Mouse (Mus musculus) cerebellum, adult 2 months (tissue): ENCODE measurements at regions not wholly inside any gene's neighbourhood (a gene's known extent, or its start where the extent isn't known, plus 50 kb on each side); places are given as distances from the start of the nearest gene placed in this dataset.

Source experiments
- DNase-seq, 2 experiments: peaks; one replicate each; pipeline ENCODE4 v3.0.0; 2021
- H3K27ac ChIP-seq: fragments of 200-500 bp; 2 replicates; pipeline ENCODE4 v1.5.1; 2012; ENCODE audit warnings: low read length, control low read depth, inconsistent platforms; ENCODE audit not compliant: insufficient read depth
- H3K27me3 ChIP-seq: fragments of 200-500 bp; 2 replicates; pipeline ENCODE4 v1.6.1; 2012; ENCODE audit warnings: inconsistent platforms, mild to moderate bottlenecking, low read length, moderate library complexity; ENCODE audit not compliant: control insufficient read depth, insufficient read depth
- H3K4me1 ChIP-seq: fragments of 200-500 bp; 2 replicates; pipeline ENCODE4 v1.6.1; 2011; ENCODE audit warnings: low read length; ENCODE audit not compliant: control insufficient read depth, insufficient read depth
- H3K4me3 ChIP-seq: fragments of 200-500 bp; replicated peaks from 2 replicates; pipeline ENCODE3; 2011; ENCODE audit warnings: mild to moderate bottlenecking, low read depth, low read length, control low read depth; ENCODE audit not compliant: insufficient read depth
- CTCF ChIP-seq: fragments of 200-500 bp; IDR thresholded peaks from 2 replicates; pipeline ENCODE4 v1.5.1; 2011; ENCODE audit warnings: low read depth, mild to moderate bottlenecking, control low read depth, low read length, moderate library complexity, borderline replicate concordance; ENCODE audit not compliant: insufficient read depth
- POLR2A ChIP-seq: fragments of 200-500 bp; IDR thresholded peaks from 2 replicates; pipeline ENCODE4 v1.6.1; 2011; ENCODE audit warnings: low read length, control low read depth, borderline replicate concordance; ENCODE audit not compliant: insufficient read depth
- WGBS: fragments of 180-500 bp; shearing (Covaris S2); methylation state at CpG from one replicate; pipeline ENCODE4 v1.1.7; 2018; 5-methylcytosine and 5-hydroxymethylcytosine counted together

DNA sequence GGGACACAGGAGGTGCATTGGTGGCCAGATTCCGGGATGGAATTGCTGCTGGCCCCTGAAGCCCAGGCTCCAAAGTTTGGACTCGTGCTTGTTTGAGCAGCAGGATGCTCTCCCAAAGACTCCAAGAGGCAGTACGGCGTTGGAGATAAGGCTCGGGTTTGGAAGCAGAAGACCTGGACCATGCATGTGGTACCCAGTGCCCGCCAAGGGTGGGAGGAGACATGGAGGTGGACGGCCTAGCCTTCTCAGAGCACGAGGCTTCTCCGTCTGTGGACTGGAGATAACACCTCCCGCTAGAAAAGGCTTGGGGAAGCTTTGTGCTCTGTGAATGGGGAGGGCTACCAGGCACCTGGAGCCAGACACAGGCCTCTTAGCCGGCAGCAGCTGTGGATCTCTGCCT is 271.7 kb downstream of the Rps6kc1 start:
- Histone ChIP-seq H3K4me1 (no peaks in the 10 kb centered on the region), H3K27ac (no peak overlapping the region), H3K27me3 (no peaks in the 10 kb centered on the region), H3K4me3 (no peak overlapping the region)
- DNase-seq = no peak
- TF ChIP-seq CTCF (no peak), POLR2A (no peak)
- WGBS = 79% methylated on average over 11 of the region's 11 CpGs

- WGBS = 96% methylated on average over 2 of the region's 2 CpGs
- H3K4me1 ChIP-seq = no peaks in the 10 kb centered on the region
- H3K4me3 ChIP-seq = no peak overlapping the region
- H3K27ac ChIP-seq = no peak overlapping the region
- no peak for TF ChIP-seq CTCF
- TF ChIP-seq POLR2A = no peak
- DNase-seq = no peak
- no peaks in the 10 kb centered on the region for H3K27me3 ChIP-seq
Observed at GRCm38 (mm10) chr1:190634935-190635334, 276.6 kb downstream of the Rps6kc1 start.

DNA sequence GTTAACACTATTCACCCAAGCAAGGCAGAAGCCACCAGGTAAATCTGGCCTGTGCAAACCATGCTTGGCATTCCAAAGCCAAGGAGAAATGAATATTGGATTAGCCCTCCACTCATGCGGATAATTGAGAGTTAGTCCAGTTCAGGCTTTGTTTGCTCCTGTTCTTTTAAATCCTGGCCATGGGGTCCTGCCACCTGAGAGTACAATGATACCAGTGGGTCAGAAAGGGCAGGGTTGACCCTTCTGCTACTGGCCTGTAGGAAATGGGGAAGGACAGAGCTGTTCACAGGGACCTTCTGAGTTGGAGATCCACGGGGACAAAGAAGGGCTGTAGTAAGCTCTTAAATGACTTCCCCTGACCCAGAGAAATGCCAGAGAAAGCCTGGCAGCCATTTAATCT is 279.9 kb downstream of the Rps6kc1 start:
- 47% methylated on average over 2 of the region's 2 CpGs for whole genome bisulfite sequencing
- TF ChIP-seq POLR2A (no peak), CTCF (no peak)
- no peaks in the 10 kb centered on the region for H3K4me1 ChIP-seq
- no peak overlapping the region for H3K27ac ChIP-seq
- no peaks in the 10 kb centered on the region for H3K27me3 ChIP-seq
- no peak overlapping the region for H3K4me3 ChIP-seq
- DNase-seq = no peak

DNA sequence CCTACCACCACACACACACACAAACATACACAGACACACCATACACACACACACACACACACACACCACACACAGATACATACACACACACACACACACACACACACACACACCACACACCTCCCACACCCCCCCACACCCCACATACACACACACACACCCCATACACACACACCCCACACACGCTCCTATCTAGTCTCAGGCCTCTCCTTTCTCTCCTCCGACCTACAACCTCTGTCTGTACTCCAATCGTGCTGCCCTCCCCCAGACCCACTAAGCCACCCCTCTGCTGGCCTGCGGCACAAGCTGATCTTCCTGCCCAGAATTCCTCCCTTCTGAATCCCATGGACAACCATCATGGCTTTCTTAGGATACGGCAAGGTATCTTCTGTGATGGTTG is 281.4 kb downstream of the Rps6kc1 start:
- Histone ChIP-seq H3K4me1 (no peaks in the 10 kb centered on the region), H3K4me3 (no peak overlapping the region), H3K27me3 (no peaks in the 10 kb centered on the region), H3K27ac (no peak overlapping the region)
- TF ChIP-seq CTCF = no peak
- no peak for TF ChIP-seq POLR2A
- no peak for DNase-seq
- 92% methylated on average over 5 of the region's 5 CpGs for WGBS

DNA sequence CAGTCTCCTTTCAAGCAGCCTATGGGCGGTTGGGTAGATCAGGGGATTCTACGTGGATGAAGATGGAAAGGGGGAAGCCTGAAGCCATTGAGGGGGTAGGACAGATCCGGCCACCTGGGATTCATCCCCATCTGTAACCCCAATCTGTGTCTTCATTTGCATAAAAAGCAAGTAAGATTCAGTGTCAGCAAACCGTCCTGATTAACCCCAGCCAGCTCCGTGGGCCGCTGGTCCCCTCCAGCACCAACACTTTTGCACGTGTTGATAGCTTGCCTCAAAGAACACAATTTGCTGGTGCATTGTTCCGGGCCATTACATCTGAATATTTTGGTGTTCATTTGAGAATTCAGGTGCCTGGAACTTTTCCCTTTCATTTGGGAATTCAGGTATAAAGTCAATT is 287.7 kb downstream of the Rps6kc1 start:
- WGBS = 81% methylated on average over 8 of the region's 8 CpGs
- no peaks in the 10 kb centered on the region for H3K4me1 ChIP-seq

GRCm38 (mm10) chr1:190600425-190600824 is 311.1 kb downstream of the Rps6kc1 start:
- DNase-seq = no peak
- WGBS = 89% methylated on average over 3 of the region's 3 CpGs
- no peaks in the 10 kb centered on the region; the same call in 1 of the 2 replicates for H3K27me3 ChIP-seq
- no peaks in the 10 kb centered on the region for H3K4me1 ChIP-seq
- H3K27ac ChIP-seq = no peak overlapping the region
- TF ChIP-seq CTCF (no peak), POLR2A (no peak)
- no peak overlapping the region for H3K4me3 ChIP-seq

More for the DNA sequence above, 287.7 kb downstream of the Rps6kc1 start:
- no peaks in the 10 kb centered on the region for H3K27me3 ChIP-seq
- H3K27ac ChIP-seq = no peak overlapping the region
- no peak for DNase-seq
- no peak overlapping the region for H3K4me3 ChIP-seq
- no peak for TF ChIP-seq POLR2A
- TF ChIP-seq CTCF = no peak

GRCm38 (mm10) chr1:190599622-190600021 is 311.9 kb downstream of the Rps6kc1 start:
- DNase-seq = no peak
- no peak overlapping the region for H3K27ac ChIP-seq
- WGBS = 90% methylated on average over 11 of the region's 11 CpGs
- no peaks in the 10 kb centered on the region; the same call in 1 of the 2 replicates for H3K27me3 ChIP-seq
- no peak overlapping the region for H3K4me3 ChIP-seq
- H3K4me1 ChIP-seq = no peaks in the 10 kb centered on the region
- TF ChIP-seq CTCF (no peak), POLR2A (no peak)

GRCm38 (mm10) chr1:190596209-190596608 is 315.4 kb downstream of the Rps6kc1 start:
- Histone ChIP-seq H3K4me1 (no peaks in the 10 kb centered on the region), H3K4me3 (no peak overlapping the region), H3K27ac (no peak overlapping the region), H3K27me3 (no peaks in the 10 kb centered on the region)
- TF ChIP-seq POLR2A (no peak), CTCF (no peak)
- DNase-seq = no peak
- 73% methylated on average over 2 of the region's 2 CpGs for WGBS
